Mouse (Mus musculus): ENCODE results near the gene Map3k9. TPM values are rescaled to one million over a fixed set of nuclear protein-coding genes. Genes with fewer than 3 reads are reported as not detected.

Gene Map3k9
- total and polyA plus RNA-seq, 2 experiments from 2014 or later: 0.10 to 0.11 TPM

GRCm38 (mm10) chr12:81817126-81817505 is 36.1 kb upstream of the Map3k9 start:
- TF ChIP-seq CTCF (IDR thresholded peaks at IDR 0.05; ENCODE audit: low read depth) (no peak), EP300 (IDR thresholded peaks at IDR 0.05; ENCODE audit: low read depth) (no peak)
- Histone ChIP-seq H3K9ac (replicated peaks; ENCODE audit: low read depth, low read length) (no peak overlapping the region), H3K4me2 (ENCODE audit: low read depth, low read length) (peak overlapping the region; percentile 44), H3K4me3 (ENCODE audit: low read depth, low read length) (0 out of 2 replicates have a peak overlapping the region, but pooled peaks have one; percentile 9), H3K27me3 (ENCODE audit: control insufficient read depth, insufficient read depth, low read length) (no peaks in the 10 kb centered on the region), H3K36me3 (replicated peaks; ENCODE audit: control insufficient read depth, insufficient read depth, low read length) (no peaks in the 10 kb centered on the region), H3K4me1 (ENCODE audit: control insufficient read depth, insufficient read depth) (no peaks in the 10 kb centered on the region), H3K27ac (ENCODE audit: low read depth) (peak overlapping the region; percentile 16; the same call in 1 of the 2 replicates), H3K9me3 (replicated peaks; ENCODE audit: control insufficient read depth, low read length) (no peaks in the 10 kb centered on the region)
- ATAC-seq (ENCODE audit: insufficient read depth, low read depth) (peak; percentile 65), DNase-seq (ENCODE audit: low spot score) (peak; percentile 30)
- WGBS: 49% methylated on average over 6 of the region's 6 CpGs

GRCm38 (mm10) chr12:81816330-81817125 is 35.6 kb upstream of the Map3k9 start:
- 27% methylated on average over 10 of the region's 10 CpGs for WGBS
- DNase-seq (ENCODE audit: low spot score) (peak; percentile 71), ATAC-seq (ENCODE audit: insufficient read depth, low read depth) (peak; percentile 77)
- TF ChIP-seq CTCF (IDR thresholded peaks at IDR 0.05; ENCODE audit: low read depth) (no peak), EP300 (IDR thresholded peaks at IDR 0.05; ENCODE audit: low read depth) (peak; percentile 63; the same call in 1 of the 2 replicates)
- H3K4me1 ChIP-seq (ENCODE audit: control insufficient read depth, insufficient read depth): no peaks in the 10 kb centered on the region
- H3K4me2 ChIP-seq (ENCODE audit: low read depth, low read length): peak overlapping the region; percentile 44
- no peaks in the 10 kb centered on the region for H3K27me3 ChIP-seq (ENCODE audit: control insufficient read depth, insufficient read depth, low read length)
- H3K36me3 ChIP-seq (replicated peaks; ENCODE audit: control insufficient read depth, insufficient read depth, low read length): no peaks in the 10 kb centered on the region
- no peaks in the 10 kb centered on the region for H3K9me3 ChIP-seq (replicated peaks; ENCODE audit: control insufficient read depth, low read length)
- 0 out of 2 replicates have a peak overlapping the region, but pooled peaks have one; percentile 9 for H3K4me3 ChIP-seq (ENCODE audit: low read depth, low read length)
- no peak overlapping the region for H3K9ac ChIP-seq (replicated peaks; ENCODE audit: low read depth, low read length)
- peak overlapping the region; percentile 81 for H3K27ac ChIP-seq (ENCODE audit: low read depth)

GRCm38 (mm10) chr12:81814742-81815141 is 33.8 kb upstream of the Map3k9 start:
- no peak overlapping the region for H3K4me2 ChIP-seq (ENCODE audit: low read depth, low read length)
- TF ChIP-seq CTCF (IDR thresholded peaks at IDR 0.05; ENCODE audit: low read depth) (no peak), EP300 (IDR thresholded peaks at IDR 0.05; ENCODE audit: low read depth) (no peak)
- H3K4me3 ChIP-seq (ENCODE audit: low read depth, low read length): no peak overlapping the region
- DNase-seq (ENCODE audit: low spot score): no peak
- no peaks in the 10 kb centered on the region for H3K36me3 ChIP-seq (replicated peaks; ENCODE audit: control insufficient read depth, insufficient read depth, low read length)
- H3K9ac ChIP-seq (replicated peaks; ENCODE audit: low read depth, low read length): no peak overlapping the region
- H3K9me3 ChIP-seq (replicated peaks; ENCODE audit: control insufficient read depth, low read length): no peaks in the 10 kb centered on the region
- H3K27ac ChIP-seq (ENCODE audit: low read depth): no peak overlapping the region
- no peak for ATAC-seq (ENCODE audit: insufficient read depth, low read depth)
- H3K27me3 ChIP-seq (ENCODE audit: control insufficient read depth, insufficient read depth, low read length): no peaks in the 10 kb centered on the region
- no peaks in the 10 kb centered on the region for H3K4me1 ChIP-seq (ENCODE audit: control insufficient read depth, insufficient read depth)
- WGBS: 84% methylated on average over 5 of the region's 5 CpGs

GRCm38 (mm10) chr12:81810417-81810816 is 29.4 kb upstream of the Map3k9 start:
- Histone ChIP-seq H3K9me3 (replicated peaks; ENCODE audit: control insufficient read depth, low read length) (no peaks in the 10 kb centered on the region), H3K9ac (replicated peaks; ENCODE audit: low read depth, low read length) (no peak overlapping the region), H3K27ac (ENCODE audit: low read depth) (no peak overlapping the region), H3K4me3 (ENCODE audit: low read depth, low read length) (no peak overlapping the region), H3K4me2 (ENCODE audit: low read depth, low read length) (no peak overlapping the region), H3K27me3 (ENCODE audit: control insufficient read depth, insufficient read depth, low read length) (no peaks in the 10 kb centered on the region), H3K4me1 (ENCODE audit: control insufficient read depth, insufficient read depth) (peaks cover 16% of the 10 kb centered on the region; the same call in 1 of the 2 replicates), H3K36me3 (replicated peaks; ENCODE audit: control insufficient read depth, insufficient read depth, low read length) (no peaks in the 10 kb centered on the region)
- ATAC-seq (ENCODE audit: insufficient read depth, low read depth) (no peak), DNase-seq (ENCODE audit: low spot score) (no peak)
- WGBS: 54% methylated on average over 8 of the region's 8 CpGs
- TF ChIP-seq CTCF (IDR thresholded peaks at IDR 0.05; ENCODE audit: low read depth): no peak
- no peak for TF ChIP-seq EP300 (IDR thresholded peaks at IDR 0.05; ENCODE audit: low read depth)

- no peaks in the 10 kb centered on the region for H3K36me3 ChIP-seq (replicated peaks; ENCODE audit: control insufficient read depth, insufficient read depth, low read length)
- ATAC-seq (ENCODE audit: insufficient read depth, low read depth) (no peak), DNase-seq (ENCODE audit: low spot score) (no peak)
- H3K9ac ChIP-seq (replicated peaks; ENCODE audit: low read depth, low read length): no peak overlapping the region
- no peak overlapping the region for H3K4me2 ChIP-seq (ENCODE audit: low read depth, low read length)
- WGBS: 56% methylated on average over 2 of the region's 2 CpGs
- H3K27ac ChIP-seq (ENCODE audit: low read depth): no peak overlapping the region
- H3K27me3 ChIP-seq (ENCODE audit: control insufficient read depth, insufficient read depth, low read length): no peaks in the 10 kb centered on the region
- peaks cover 16% of the 10 kb centered on the region; the same call in 1 of the 2 replicates for H3K4me1 ChIP-seq (ENCODE audit: control insufficient read depth, insufficient read depth)
- TF ChIP-seq EP300 (IDR thresholded peaks at IDR 0.05; ENCODE audit: low read depth) (no peak), CTCF (IDR thresholded peaks at IDR 0.05; ENCODE audit: low read depth) (no peak)
- H3K4me3 ChIP-seq (ENCODE audit: low read depth, low read length): no peak overlapping the region
- no peaks in the 10 kb centered on the region for H3K9me3 ChIP-seq (replicated peaks; ENCODE audit: control insufficient read depth, low read length)
Observed at GRCm38 (mm10) chr12:81808596-81808995, 27.6 kb upstream of the Map3k9 start.

Data from heart, postnatal 0 days (tissue).